Mouse (Mus musculus) intestine, embryonic 15.5 days (tissue): Measurements from ENCODE around the gene Nrg4. TPM values are rescaled to one million over a fixed set of nuclear protein-coding genes. Genes with fewer than 3 reads are reported as not detected.

Experiments
- ATAC-seq: fragments of 200-750 bp; cut with Nextera tagmentation; 2 replicates; pipeline ENCODE4 v1.8.0; 2017; ENCODE audit warnings: moderate TSS enrichment, moderate library complexity
- H3K27ac ChIP-seq: fragments of 300-500 bp; sonication (generic); 2 replicates; pipeline ENCODE4 v1.5.1; 2015; ENCODE audit warnings: mild to moderate bottlenecking, inconsistent platforms
- H3K27me3 ChIP-seq: fragments of 300-500 bp; sonication (generic); replicated peaks from 2 replicates; pipeline ENCODE4 v1.6.1; 2015; ENCODE audit warnings: inconsistent platforms
- H3K36me3 ChIP-seq: fragments of 300-500 bp; sonication (generic); 2 replicates; pipeline ENCODE4 v1.6.1; 2015; ENCODE audit warnings: inconsistent platforms
- H3K4me1 ChIP-seq: fragments of 300-500 bp; sonication (generic); replicated peaks from 2 replicates; pipeline ENCODE4 v1.6.1; 2015; ENCODE audit warnings: inconsistent platforms
- H3K4me2 ChIP-seq: fragments of 300-500 bp; sonication (generic); replicated peaks from 2 replicates; pipeline ENCODE4 v1.6.1; 2015; ENCODE audit warnings: mild to moderate bottlenecking, inconsistent platforms
- H3K4me3 ChIP-seq: fragments of 300-500 bp; sonication (generic); replicated peaks from 2 replicates; pipeline ENCODE4 v1.5.1; 2015; ENCODE audit warnings: inconsistent platforms
- H3K9ac ChIP-seq: fragments of 300-500 bp; sonication (generic); 2 replicates; pipeline ENCODE4 v1.6.1; 2015; ENCODE audit warnings: inconsistent platforms
- H3K9me3 ChIP-seq: fragments of 300-500 bp; sonication (generic); 2 replicates; pipeline ENCODE4 v1.6.1; 2016; ENCODE audit warnings: inconsistent platforms
- WGBS: fragments of 180-500 bp; shearing (Covaris S2); methylation state at CpG from one replicate; pipeline ENCODE4 v1.1.7; 2015; 5-methylcytosine and 5-hydroxymethylcytosine counted together
- polyA plus RNA-seq: library from polyadenylated mRNA; unstranded; fragments of >200 nt; fragmentation: Nextera tagmentation; extraction: Ambion mirVana; gene quantifications from 2 replicates; pipeline ENCODE4 v1.2.1, GENCODE M21; 2015

Nrg4 gene
- 1.1 TPM in 2 replicates for polyA plus RNA-seq

- Histone ChIP-seq H3K36me3 (no peaks in the 10 kb centered on the region), H3K27ac (no peak within 1 kb of the TSS), H3K4me3 (peak within 1 kb of the TSS; percentile 78), H3K27me3 (peaks cover 20% of the 10 kb centered on the region), H3K9me3 (no peaks in the 10 kb centered on the region), H3K4me1 (peaks cover 4% of the 10 kb centered on the region; the same call in 1 of the 2 replicates), H3K4me2 (peak within 1 kb of the TSS; percentile 91), H3K9ac (peak within 1 kb of the TSS; percentile 71)
- ATAC-seq: peak; percentile 95
- under 1% methylated on average over 62 of the region's 82 CpGs for WGBS
These were observed at the start of gene Nrg4, which contains the start of gene Tmem266 for GRCm38 (mm10) chr9:55326515-55327233. Nrg4 (minus strand) TSS chr9:55326844. Tmem266 (plus strand) TSS chr9:55326913.

GRCm38 (mm10) chr9:55371908-55372307 is 45.3 kb upstream of the Nrg4 start:
- H3K9me3 ChIP-seq: no peaks in the 10 kb centered on the region
- H3K4me1 ChIP-seq: no peaks in the 10 kb centered on the region
- H3K27ac ChIP-seq: no peak overlapping the region
- WGBS: 72% methylated on average over 7 of the region's 7 CpGs
- H3K27me3 ChIP-seq: no peaks in the 10 kb centered on the region
- H3K4me2 ChIP-seq: no peak overlapping the region
- no peak overlapping the region for H3K9ac ChIP-seq
- no peaks in the 10 kb centered on the region for H3K36me3 ChIP-seq
- H3K4me3 ChIP-seq: no peak overlapping the region
- ATAC-seq: no peak

GRCm38 (mm10) chr9:55368011-55368410 is 41.4 kb upstream of the Nrg4 start:
- no peaks in the 10 kb centered on the region for H3K36me3 ChIP-seq
- WGBS: 42% methylated on average over 3 of the region's 3 CpGs
- no peak for ATAC-seq
- no peak overlapping the region for H3K27ac ChIP-seq
- no peaks in the 10 kb centered on the region for H3K9me3 ChIP-seq
- no peak overlapping the region for H3K9ac ChIP-seq
- H3K4me2 ChIP-seq: no peak overlapping the region
- no peaks in the 10 kb centered on the region for H3K27me3 ChIP-seq
- H3K4me1 ChIP-seq: no peaks in the 10 kb centered on the region
- H3K4me3 ChIP-seq: no peak overlapping the region

- H3K27me3 ChIP-seq: no peaks in the 10 kb centered on the region
- H3K4me2 ChIP-seq: no peak overlapping the region
- H3K9ac ChIP-seq: no peak overlapping the region
- no peak overlapping the region for H3K4me3 ChIP-seq
- H3K27ac ChIP-seq: no peak overlapping the region
- H3K9me3 ChIP-seq: no peaks in the 10 kb centered on the region
- no peaks in the 10 kb centered on the region for H3K4me1 ChIP-seq
- no peaks in the 10 kb centered on the region for H3K36me3 ChIP-seq
- no peak for ATAC-seq
These were observed 37.1 kb upstream of the Nrg4 start for GRCm38 (mm10) chr9:55363707-55364106.

GRCm38 (mm10) chr9:55361969-55362368 is 35.3 kb upstream of the Nrg4 start:
- Histone ChIP-seq H3K36me3 (no peaks in the 10 kb centered on the region), H3K9ac (no peak overlapping the region), H3K27ac (no peak overlapping the region), H3K4me1 (no peaks in the 10 kb centered on the region), H3K27me3 (no peaks in the 10 kb centered on the region), H3K9me3 (no peaks in the 10 kb centered on the region), H3K4me2 (no peak overlapping the region), H3K4me3 (no peak overlapping the region)
- no peak for ATAC-seq
- WGBS: 63% methylated on average over 5 of the region's 5 CpGs

GRCm38 (mm10) chr9:55360861-55361260 is 34.2 kb upstream of the Nrg4 start:
- H3K4me3 ChIP-seq: no peak overlapping the region

GRCm38 (mm10) chr9:55360372-55360771 is 33.7 kb upstream of the Nrg4 start:
- WGBS: 75% methylated on average over 3 of the region's 3 CpGs
- H3K27me3 ChIP-seq: no peaks in the 10 kb centered on the region
- ATAC-seq: no peak
- no peak overlapping the region for H3K4me2 ChIP-seq
- H3K4me3 ChIP-seq: no peak overlapping the region
- H3K4me1 ChIP-seq: no peaks in the 10 kb centered on the region
- no peak overlapping the region for H3K9ac ChIP-seq
- no peaks in the 10 kb centered on the region for H3K9me3 ChIP-seq
- no peaks in the 10 kb centered on the region for H3K36me3 ChIP-seq
- no peak overlapping the region for H3K27ac ChIP-seq

More at GRCm38 (mm10) chr9:55360861-55361260, 34.2 kb upstream of the Nrg4 start:
- no peak for ATAC-seq
- Histone ChIP-seq H3K27me3 (no peaks in the 10 kb centered on the region), H3K36me3 (no peaks in the 10 kb centered on the region), H3K9me3 (no peaks in the 10 kb centered on the region), H3K4me2 (no peak overlapping the region), H3K4me1 (no peaks in the 10 kb centered on the region), H3K9ac (no peak overlapping the region), H3K27ac (no peak overlapping the region)
- WGBS: 65% methylated on average over 7 of the region's 7 CpGs

GRCm38 (mm10) chr9:55357164-55357563 is 30.5 kb upstream of the Nrg4 start:
- ATAC-seq: no peak
- WGBS: 86% methylated on average over 1 of the region's 1 CpGs
- no peaks in the 10 kb centered on the region for H3K9me3 ChIP-seq

GRCm38 (mm10) chr9:55355270-55355834 is 28.7 kb upstream of the Nrg4 start:
- no peaks in the 10 kb centered on the region for H3K9me3 ChIP-seq
- no peaks in the 10 kb centered on the region for H3K36me3 ChIP-seq
- no peak overlapping the region for H3K4me2 ChIP-seq
- H3K27ac ChIP-seq: no peak overlapping the region
- no peaks in the 10 kb centered on the region for H3K4me1 ChIP-seq
- H3K4me3 ChIP-seq: no peak overlapping the region
- WGBS: 57% methylated on average over 8 of the region's 8 CpGs
- ATAC-seq: no peak
- H3K27me3 ChIP-seq: no peaks in the 10 kb centered on the region
- H3K9ac ChIP-seq: no peak overlapping the region

More at GRCm38 (mm10) chr9:55357164-55357563, 30.5 kb upstream of the Nrg4 start:
- no peaks in the 10 kb centered on the region for H3K27me3 ChIP-seq
- no peaks in the 10 kb centered on the region for H3K36me3 ChIP-seq
- H3K4me3 ChIP-seq: no peak overlapping the region
- H3K9ac ChIP-seq: no peak overlapping the region
- H3K4me1 ChIP-seq: no peaks in the 10 kb centered on the region
- no peak overlapping the region for H3K27ac ChIP-seq
- H3K4me2 ChIP-seq: no peak overlapping the region

GRCm38 (mm10) chr9:55354686-55355085 is 28.0 kb upstream of the Nrg4 start:
- H3K36me3 ChIP-seq: no peaks in the 10 kb centered on the region
- H3K9ac ChIP-seq: no peak overlapping the region
- 72% methylated on average over 3 of the region's 3 CpGs for WGBS
- H3K4me2 ChIP-seq: no peak overlapping the region
- no peak for ATAC-seq
- H3K27ac ChIP-seq: no peak overlapping the region
- H3K4me1 ChIP-seq: no peaks in the 10 kb centered on the region
- H3K27me3 ChIP-seq: no peaks in the 10 kb centered on the region
- no peaks in the 10 kb centered on the region for H3K9me3 ChIP-seq
- no peak overlapping the region for H3K4me3 ChIP-seq

- no peak overlapping the region for H3K4me3 ChIP-seq
- no peak for ATAC-seq
- no peak overlapping the region for H3K27ac ChIP-seq
- H3K4me2 ChIP-seq: no peak overlapping the region
- H3K9ac ChIP-seq: no peak overlapping the region
- 85% methylated on average over 3 of the region's 3 CpGs for WGBS
- no peaks in the 10 kb centered on the region for H3K9me3 ChIP-seq
- H3K27me3 ChIP-seq: no peaks in the 10 kb centered on the region
- H3K36me3 ChIP-seq: no peaks in the 10 kb centered on the region
- no peaks in the 10 kb centered on the region for H3K4me1 ChIP-seq
These were observed 22.0 kb upstream of the Nrg4 start for GRCm38 (mm10) chr9:55348664-55349063.

- Histone ChIP-seq H3K9me3 (no peaks in the 10 kb centered on the region), H3K36me3 (no peaks in the 10 kb centered on the region), H3K4me2 (no peak overlapping the region), H3K4me1 (no peaks in the 10 kb centered on the region), H3K27me3 (no peaks in the 10 kb centered on the region), H3K4me3 (no peak overlapping the region), H3K27ac (no peak overlapping the region), H3K9ac (no peak overlapping the region)
- no peak for ATAC-seq
- 91% methylated on average over 7 of the region's 7 CpGs for WGBS
These were observed 18.7 kb upstream of the Nrg4 start for GRCm38 (mm10) chr9:55345332-55345731.

- Histone ChIP-seq H3K4me2 (no peak overlapping the region), H3K9ac (no peak overlapping the region), H3K27me3 (no peaks in the 10 kb centered on the region), H3K36me3 (no peaks in the 10 kb centered on the region), H3K4me3 (no peak overlapping the region), H3K9me3 (no peaks in the 10 kb centered on the region), H3K4me1 (no peaks in the 10 kb centered on the region), H3K27ac (no peak overlapping the region)
- WGBS: 82% methylated on average over 7 of the region's 7 CpGs
- no peak for ATAC-seq
These were observed 17.5 kb upstream of the Nrg4 start for GRCm38 (mm10) chr9:55344165-55344564.
